Mouse (Mus musculus) urinary bladder, postnatal 10 days (tissue): Measurements from ENCODE around the gene Amph.

ENCODE experiments used
- DNase-seq: peaks from one replicate; pipeline ENCODE4 v3.0.0; 2022; ENCODE audit warnings: low spot score

Gene Amph

GRCm38 (mm10) chr13:19139771-19140170 is 191.8 kb downstream of the Amph start:
- no peak for DNase-seq

- DNase-seq = no peak
Measured at GRCm38 (mm10) chr13:19143766-19144165, 195.8 kb downstream of the Amph start.

GRCm38 (mm10) chr13:19147468-19147867 is 199.5 kb downstream of the Amph start:
- DNase-seq = no peak

- DNase-seq = no peak
Measured at GRCm38 (mm10) chr13:19149574-19149973, 201.6 kb downstream of the Amph start.

GRCm38 (mm10) chr13:19150438-19151301 is 202.7 kb downstream of the Amph start:
- DNase-seq = no peak

- DNase-seq = no peak
Measured at GRCm38 (mm10) chr13:19152126-19152525, 204.1 kb downstream of the Amph start.

- DNase-seq = no peak
Measured at GRCm38 (mm10) chr13:19158484-19158883, 210.5 kb downstream of the Amph start.

- DNase-seq = no peak
Measured at GRCm38 (mm10) chr13:19160616-19161015, 212.6 kb downstream of the Amph start.

GRCm38 (mm10) chr13:19161111-19161510 is 213.1 kb downstream of the Amph start:
- DNase-seq = no peak

- DNase-seq = no peak
Measured at GRCm38 (mm10) chr13:19162120-19162519, 214.1 kb downstream of the Amph start.

GRCm38 (mm10) chr13:19177662-19178259 is 229.8 kb downstream of the Amph start:
- DNase-seq = no peak

GRCm38 (mm10) chr13:19178351-19178750 is 230.3 kb downstream of the Amph start:
- no peak for DNase-seq

- no peak for DNase-seq
Measured at GRCm38 (mm10) chr13:19182259-19182658, 234.3 kb downstream of the Amph start.

- no peak for DNase-seq
Measured at GRCm38 (mm10) chr13:19190052-19190451, 242.0 kb downstream of the Amph start.

- DNase-seq = no peak
Measured at GRCm38 (mm10) chr13:19194803-19195202, 246.8 kb downstream of the Amph start.

GRCm38 (mm10) chr13:19195456-19195855 is 247.5 kb downstream of the Amph start:
- no peak for DNase-seq
